Mouse (Mus musculus): ENCODE measurements around the gene Tnfrsf1a. TPM values are rescaled to one million over a fixed set of nuclear protein-coding genes. Genes with fewer than 3 reads are reported as not detected.

Gene Tnfrsf1a
- total RNA-seq, 2 experiments from 2014 or later: 90.2 to 101 TPM

DNA sequence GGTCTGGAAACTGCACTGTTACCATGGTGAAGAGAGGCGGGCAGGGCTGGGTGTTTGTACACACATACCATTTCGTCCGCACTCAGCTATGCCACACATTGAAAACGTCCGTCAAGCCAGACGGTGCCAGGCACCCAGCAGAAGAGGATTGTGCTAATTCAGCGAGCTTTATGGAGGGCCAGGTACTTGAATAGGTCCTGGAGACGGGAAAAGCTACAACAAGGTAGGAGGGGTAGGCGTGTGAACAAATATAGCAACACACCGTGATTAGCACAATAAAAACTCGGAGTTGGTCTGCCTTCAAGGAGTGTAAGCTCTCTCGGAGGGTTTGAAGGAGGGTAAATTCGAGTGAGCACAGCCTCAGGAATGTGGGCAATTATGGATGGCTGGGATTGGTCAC is 26.4 kb upstream of the Tnfrsf1a start:
- ATAC-seq (ENCODE audit: poor library complexity, severe bottlenecking): no peak

DNA sequence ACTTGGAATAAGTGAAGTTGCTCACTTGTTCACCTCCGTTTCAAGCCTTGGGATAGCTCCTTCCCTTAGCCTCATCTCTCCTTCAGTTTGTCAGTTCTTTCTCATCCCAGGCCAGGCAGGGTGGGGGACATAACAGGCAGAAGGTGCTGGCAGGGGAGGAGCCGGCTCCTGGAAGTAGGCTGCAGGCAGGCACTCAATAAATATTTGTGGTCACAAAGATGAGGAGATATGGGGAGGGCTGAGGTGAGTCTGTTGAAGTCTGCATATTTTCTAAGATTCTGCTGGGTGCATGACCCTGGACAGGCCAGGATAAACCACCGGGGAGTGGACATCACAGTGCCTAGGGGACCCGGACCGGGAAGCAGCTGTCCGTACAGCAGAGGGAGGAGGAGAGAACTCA is 25.6 kb upstream of the Tnfrsf1a start:
- no peak for ATAC-seq (ENCODE audit: poor library complexity, severe bottlenecking)

DNA sequence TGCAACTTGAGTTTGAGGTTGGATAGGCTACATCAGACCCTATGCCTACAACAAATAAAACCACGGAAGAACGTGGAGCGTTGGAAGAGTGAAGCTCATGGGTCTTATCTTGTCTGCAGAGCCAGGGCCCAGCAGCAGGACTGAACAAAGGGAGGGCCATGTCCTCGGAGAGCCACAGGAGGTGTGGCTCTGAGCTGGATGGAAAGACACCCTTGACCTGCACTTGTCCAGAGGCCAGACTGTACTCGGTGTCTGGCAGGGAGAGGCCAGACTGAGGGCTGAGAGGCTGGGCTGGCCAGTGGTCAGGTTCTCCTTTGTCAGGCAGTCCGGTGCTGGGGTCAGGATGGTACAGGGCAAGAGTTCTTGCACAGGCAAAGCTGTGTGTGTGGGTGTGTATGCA is 23.8 kb upstream of the Tnfrsf1a start:
- no peak for ATAC-seq (ENCODE audit: poor library complexity, severe bottlenecking)

DNA sequence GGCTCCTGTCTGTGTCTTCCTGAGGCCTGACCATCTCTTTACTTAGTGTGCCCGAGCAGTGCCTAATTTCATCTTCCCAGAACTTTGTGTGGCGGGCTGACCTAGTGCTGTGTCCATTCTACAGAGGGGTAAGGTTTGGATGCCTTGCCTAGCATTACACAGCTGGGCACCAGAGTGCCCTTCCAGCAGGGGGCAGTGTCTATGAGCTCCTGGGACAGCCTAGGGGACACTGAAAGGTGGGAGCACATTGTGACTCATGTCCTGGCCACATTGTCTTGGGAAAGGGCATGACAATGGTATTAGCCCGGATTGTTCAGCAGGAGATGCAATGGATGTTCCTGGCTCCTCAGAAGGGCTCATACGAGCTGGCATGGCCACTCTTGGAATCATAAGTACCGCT is 20.9 kb upstream of the Tnfrsf1a start:
- ATAC-seq (ENCODE audit: poor library complexity, severe bottlenecking): peak; percentile 77

DNA sequence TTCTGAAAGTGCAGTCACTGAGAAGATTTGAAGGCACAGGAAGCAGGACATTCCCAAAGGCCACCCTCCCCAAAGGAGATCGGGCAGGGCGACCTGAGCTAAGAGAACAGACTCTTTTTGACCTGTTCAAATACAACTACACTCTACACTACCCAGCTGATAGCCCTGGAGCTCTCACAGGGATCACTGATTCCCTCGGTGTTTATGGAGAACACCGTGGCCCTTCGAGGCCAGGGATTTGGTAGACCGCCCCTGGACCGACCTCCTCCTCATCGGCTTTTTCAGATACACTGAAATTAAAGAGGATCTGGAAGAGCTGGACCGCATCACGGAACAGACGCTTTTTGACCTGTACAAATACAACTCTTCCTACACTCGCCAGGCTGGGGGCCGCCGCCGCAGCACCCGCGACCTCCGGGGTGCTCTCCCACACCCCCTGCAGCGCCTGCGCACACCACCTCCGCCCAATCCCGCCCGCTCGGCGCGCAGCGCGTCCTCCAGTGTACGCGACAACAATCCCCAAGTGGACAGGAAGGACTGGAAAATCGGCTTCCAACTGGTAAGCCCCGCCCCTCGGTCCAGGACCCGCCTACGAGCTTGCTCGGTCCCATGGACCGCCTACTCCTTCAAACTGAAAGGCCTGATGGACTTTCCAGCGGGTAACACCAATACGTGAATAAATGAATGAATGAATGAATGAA is 18.4 kb upstream of the Tnfrsf1a start:
- ATAC-seq (ENCODE audit: poor library complexity, severe bottlenecking): peak; percentile 55

DNA sequence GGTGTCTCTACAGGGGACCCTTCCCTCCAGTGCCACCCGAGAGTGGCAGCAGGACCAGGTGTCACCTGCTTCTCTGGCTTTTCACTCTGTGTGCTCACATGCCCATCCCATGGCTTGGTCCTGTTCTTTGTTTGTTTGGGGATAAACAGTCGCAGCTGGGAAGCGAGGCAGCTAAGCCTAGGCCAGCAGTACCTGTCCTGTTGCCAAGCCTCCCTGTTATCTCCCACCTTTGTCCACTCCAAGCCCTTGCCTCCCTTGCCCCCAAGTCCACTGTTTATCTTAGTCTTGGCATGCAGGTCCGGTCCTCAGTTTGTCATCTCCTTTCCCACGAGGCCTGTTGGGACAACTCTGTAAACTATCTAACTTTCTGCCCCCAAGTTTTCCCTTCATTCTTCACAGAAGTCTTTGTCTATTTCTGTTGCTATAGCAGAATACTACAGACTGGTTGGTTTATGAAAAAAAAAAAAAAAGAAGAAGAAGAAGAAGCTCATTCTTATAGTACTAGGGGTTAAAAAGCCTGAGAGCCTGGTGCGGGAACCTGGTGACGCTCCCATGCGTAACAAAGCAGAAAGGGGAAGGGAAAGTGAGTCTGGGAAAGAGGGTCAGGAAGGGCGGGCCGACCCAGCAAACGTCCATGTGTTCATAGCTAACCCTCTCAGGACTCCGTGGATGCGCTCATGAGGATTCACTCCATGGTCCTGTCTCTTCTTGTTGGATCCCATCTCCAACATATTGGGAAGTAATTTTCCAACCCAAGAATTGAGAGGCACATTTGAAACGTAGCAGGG is 15.9 kb upstream of the Tnfrsf1a start:
- peak; percentile 85 for ATAC-seq (ENCODE audit: poor library complexity, severe bottlenecking)

DNA sequence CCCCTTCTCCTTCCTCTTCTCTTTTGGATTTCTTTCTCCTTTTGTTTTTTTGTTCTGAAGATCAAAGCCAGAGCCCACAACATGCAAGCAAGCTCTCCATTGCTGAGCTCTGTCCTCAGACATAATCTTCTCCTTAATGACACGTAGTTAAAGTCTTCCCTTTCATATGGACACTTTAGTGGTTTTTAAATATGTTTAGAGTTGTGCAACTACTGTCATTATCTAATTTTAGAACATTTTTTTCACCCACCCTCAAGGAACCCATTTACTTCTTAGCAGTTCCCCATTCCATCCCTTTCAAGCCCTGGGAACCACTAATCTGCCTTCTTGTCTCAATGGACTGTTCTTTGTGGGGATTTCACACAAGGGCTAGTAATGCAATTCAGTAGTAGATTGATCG is 14.8 kb upstream of the Tnfrsf1a start:
- ATAC-seq (ENCODE audit: poor library complexity, severe bottlenecking): peak; percentile 30

DNA sequence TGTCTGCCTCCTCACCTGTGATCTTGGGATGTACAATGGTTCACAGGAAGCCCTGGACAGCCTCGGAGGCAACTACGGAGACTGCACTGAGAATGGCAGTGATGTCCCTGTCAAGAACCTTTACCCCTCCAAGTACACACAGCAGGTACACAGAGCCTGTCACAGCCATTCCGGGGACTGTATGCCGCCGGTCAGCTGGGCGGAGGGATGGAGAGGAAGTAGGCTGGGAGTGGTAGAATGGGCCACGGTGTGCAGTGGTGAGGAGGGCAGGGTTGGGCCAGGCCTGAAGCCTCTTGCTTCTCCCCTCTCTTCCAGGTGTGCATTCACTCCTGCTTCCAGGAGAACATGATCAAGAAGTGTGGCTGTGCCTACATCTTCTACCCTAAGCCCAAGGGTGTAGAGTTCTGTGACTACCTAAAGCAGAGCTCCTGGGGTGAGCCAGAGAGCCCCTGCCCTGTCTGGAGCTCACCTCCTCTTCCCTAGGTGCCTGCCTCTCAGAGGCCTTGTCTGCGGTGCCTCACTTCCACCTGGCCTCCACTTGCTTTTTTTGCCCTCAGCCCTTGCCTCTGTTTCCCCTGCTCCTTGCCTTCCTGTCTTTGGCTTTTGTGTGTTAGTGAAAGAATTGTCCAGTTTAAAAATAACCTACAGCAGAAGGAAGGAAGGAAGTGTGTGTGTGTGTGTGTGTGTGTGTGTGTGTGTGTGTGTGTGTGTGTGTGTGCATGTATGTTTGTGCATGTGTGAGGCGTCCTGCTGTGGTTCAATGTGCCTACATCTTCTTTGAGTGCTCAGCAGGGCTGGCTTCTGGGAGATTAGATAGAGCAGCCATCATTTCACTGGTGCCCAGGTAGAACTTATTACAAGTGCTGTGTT is 10.1 kb upstream of the Tnfrsf1a start:
- ATAC-seq (ENCODE audit: poor library complexity, severe bottlenecking): peak; percentile 47; the same call in 1 of the 2 replicates

DNA sequence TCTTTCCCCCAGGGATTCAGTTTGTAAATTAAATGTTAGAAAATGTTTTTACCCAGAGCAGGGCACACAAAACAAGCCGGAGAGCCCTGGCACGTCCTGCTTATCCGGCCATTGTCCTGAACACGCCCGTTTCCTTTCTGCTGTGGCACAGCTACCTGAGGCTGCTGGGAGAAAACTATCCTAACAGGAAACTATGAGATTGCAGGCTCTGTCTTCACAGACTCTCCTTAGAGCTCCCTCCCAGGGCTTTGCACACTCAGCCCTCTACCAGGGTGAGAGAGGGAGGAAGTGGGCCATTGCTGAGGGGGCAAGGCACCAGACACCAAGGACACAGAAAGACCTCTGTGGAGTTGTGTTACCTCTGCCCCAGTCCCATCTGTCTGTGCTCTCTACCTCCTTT is 8.9 kb upstream of the Tnfrsf1a start:
- ATAC-seq (ENCODE audit: poor library complexity, severe bottlenecking): 0 out of 2 replicates have a peak, but pooled peaks have one; percentile 7

DNA sequence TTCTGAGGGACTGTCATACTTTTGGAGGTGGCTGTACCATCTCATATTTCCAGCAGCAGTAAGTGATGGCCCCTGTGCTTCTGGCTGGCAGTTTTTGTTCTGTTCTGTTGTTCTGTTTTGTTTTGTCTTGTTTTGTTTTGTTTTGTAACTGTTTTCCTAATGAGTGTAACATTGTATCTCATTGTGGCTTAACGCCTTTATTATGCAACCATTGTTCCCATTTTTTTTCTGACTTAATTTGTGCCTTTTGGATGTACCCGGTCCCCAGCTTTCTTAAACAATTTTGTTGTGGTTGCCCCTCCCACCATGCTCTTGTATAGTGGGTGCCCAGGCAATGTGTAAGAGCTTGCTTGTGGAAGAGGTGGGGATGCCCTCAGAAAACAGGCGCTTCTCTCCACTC is 7.0 kb upstream of the Tnfrsf1a start:
- ATAC-seq (ENCODE audit: poor library complexity, severe bottlenecking): peak; percentile 8

DNA sequence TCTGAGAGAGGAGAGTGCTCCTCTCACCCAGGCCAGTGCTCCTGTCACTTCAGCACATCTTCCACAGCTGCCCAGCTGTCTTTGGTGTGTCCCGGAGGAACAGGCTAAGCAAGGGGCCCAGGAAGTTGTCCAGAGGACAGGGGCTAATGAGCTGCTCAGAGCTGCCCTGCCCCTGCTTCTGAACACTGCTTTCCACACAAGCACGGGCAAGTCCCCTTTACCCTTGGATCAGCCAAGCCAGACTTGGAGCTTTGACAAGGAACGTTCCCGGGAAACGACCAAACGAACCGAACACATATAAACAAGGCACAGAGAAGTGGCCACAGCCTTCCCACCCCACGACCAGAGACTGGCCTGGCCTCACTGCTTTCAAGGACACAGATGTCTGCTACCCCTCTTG is 5.1 kb upstream of the Tnfrsf1a start:
- no peak for ATAC-seq (ENCODE audit: poor library complexity, severe bottlenecking)

DNA sequence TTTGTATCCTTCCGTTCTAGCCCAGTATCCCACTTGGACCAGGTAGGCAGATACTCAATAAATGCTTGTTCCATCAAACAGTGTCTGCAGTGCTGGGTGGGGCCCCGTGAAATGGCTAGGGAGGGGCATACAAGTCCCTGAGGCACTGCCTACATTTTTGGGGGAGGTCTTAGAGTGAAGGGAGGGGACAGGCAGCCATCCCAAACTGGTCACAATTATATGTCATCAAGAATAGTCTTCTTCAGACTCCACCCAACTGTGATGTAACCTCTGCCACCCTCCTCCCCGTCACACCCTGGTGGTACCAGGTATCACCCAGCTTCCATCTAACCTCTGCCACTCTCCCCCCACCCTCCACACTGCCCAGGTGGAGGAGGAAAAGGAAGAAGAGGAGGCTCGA is 4.3 kb upstream of the Tnfrsf1a start:
- peak; percentile 52 for ATAC-seq (ENCODE audit: poor library complexity, severe bottlenecking)

DNA sequence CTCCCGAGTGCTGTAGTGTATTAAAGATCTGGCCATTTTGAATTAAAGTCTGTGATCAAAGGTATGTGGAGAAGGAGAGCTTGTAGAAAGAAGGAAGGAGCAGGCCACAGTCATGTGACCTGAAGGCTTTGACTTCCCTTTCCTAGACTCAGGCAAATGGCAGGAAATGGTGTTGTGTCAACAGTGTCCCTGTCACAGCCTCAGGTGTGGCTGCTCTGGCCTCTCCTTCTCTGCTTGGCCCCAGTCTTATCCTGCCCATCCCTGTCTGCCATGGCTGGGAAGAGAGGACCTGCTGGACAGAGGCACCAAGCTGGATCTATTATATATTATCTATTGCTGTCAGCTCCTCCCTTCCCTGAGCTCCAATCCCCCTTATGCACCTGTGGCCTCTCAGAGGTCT is 3.5 kb upstream of the Tnfrsf1a start:
- ATAC-seq (ENCODE audit: poor library complexity, severe bottlenecking): peak; percentile 57

DNA sequence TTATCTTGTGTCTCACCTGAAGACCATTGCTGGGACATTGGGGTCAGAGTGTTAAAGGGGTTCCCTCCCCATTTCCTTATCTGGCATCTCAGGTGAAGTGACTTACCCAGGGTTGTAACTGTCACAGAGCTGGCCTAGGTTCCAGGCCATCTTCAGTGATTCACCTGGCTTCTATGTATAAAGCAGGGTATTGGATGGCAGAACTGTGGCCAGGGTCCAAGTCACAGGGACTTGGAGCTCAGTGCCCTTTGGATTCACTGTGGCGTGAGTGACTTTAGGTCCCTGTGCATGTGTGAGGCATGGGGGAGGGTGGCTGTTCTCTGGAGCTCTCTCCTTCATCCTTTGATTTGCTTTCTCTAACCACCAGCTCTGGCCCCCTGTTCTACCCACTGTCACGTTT is 3.1 kb upstream of the Tnfrsf1a start:
- no peak for ATAC-seq (ENCODE audit: poor library complexity, severe bottlenecking)

DNA sequence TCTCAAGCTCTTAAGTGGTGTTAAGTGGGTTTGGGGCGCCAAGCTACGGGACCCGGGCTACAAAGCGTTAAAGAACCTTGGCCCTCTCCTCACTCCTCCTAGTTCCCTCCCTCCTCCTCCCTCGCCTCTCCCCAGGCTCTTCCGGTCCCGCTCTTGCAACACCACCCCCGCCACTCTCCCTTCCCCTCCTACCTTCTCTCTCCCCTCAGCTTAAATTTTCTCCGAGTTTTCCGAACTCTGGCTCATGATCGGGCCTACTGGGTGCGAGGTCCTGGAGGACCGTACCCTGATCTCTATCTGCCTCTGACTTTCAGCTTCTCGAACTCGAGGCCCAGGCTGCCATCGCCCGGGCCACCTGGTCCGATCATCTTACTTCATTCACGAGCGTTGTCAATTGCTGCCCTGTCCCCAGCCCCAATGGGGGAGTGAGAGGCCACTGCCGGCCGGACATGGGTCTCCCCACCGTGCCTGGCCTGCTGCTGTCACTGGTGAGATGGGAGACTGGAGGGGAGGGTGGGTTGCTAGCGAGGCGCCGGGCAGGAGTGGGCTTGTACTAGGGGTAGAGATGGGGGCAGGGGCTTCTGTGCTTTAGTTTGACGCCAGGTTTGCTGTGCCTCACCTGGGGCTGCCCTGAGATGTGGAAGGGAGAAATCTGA is 541 bp downstream of the Tnfrsf1a start:
- ATAC-seq (ENCODE audit: poor library complexity, severe bottlenecking): peak; percentile 55

DNA sequence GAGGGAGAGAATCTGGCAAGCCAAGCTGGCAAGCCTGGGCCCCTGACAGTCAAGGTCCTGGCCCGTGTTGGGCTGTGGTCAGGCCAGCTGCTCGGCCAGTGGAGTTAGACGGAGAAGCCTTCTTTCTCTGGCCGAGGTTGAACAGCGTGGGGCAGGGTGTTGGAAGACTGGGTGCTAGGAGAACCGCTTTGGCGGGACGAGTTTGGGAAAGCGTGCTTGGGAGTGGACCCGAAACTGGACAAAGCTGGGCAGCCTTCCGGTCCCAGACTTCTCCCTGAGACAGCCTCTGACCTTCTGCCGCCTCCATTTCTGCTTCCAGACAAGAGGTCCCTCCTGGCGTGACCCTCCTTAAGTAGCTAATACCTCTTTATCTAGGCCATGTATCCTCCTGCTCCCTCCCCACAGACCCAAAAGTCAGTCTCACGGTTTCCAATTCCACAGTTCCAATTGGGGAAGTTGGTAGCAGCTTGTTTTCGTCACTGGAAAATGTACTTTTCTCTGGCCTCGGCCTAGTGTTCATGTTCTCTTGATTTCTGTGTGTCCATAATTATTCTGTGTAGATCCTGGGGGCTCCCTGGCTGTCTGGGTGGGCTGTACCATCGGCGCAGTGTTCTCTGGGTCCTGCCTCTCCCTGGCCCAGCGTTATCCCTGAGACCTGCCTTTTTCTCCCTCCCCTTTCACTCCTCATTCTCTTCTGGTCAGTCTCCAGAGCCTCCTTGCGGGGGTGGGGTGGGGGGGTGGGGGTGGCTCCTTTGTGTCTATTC is 1.3 kb downstream of the Tnfrsf1a start:
- peak; percentile 19 for ATAC-seq (ENCODE audit: poor library complexity, severe bottlenecking)

DNA sequence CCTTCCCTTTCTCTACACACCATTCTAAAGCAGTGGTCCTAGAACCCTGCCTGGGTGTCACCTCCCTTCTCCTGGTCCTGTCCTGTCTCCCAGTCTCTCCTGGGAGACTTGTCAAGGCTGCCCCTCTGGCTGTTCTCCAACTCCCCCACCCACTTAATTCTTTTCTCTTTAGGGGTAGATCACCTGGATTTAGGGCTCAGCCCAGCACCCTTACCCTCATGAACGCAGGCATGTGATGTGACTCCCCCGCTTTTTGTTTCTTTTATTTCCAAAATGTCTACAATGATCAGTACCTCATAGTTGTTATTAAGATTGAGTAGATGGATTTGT is 1.8 kb downstream of the Tnfrsf1a start:
- no peak for ATAC-seq (ENCODE audit: poor library complexity, severe bottlenecking)

DNA sequence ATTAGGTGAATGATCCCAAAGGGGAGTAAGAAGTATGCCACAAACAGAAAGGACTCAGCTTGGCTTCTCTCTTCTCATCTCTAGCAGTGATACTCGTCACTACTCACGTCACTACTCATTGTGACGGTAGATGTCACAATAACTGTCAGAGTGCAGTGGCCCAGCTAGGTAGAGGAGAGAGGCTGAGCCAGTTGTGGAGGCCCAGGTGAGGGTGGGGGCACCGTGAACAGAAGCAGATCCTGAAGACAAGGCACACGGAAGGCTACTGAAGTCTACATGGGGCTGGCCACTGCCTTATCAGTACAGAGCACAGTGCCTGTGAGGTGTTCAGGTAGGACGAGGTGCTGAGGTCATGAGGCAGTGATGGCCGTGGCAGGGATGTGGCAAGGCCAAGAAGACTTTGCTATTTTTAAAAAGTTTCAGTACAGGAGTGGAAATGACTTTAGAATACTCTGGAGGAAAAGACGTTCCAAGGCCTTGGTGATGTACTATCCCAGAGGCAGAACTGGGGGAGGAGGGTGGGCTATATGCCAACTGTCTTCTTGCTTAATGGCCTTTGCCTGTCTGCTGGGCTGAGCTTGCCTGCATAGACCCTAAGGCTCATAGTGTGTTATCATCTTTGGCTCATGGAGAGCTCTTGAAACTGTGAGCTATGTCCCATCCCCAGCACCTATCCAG is 2.3 kb downstream of the Tnfrsf1a start:
- ATAC-seq (ENCODE audit: poor library complexity, severe bottlenecking): peak; percentile 55

DNA sequence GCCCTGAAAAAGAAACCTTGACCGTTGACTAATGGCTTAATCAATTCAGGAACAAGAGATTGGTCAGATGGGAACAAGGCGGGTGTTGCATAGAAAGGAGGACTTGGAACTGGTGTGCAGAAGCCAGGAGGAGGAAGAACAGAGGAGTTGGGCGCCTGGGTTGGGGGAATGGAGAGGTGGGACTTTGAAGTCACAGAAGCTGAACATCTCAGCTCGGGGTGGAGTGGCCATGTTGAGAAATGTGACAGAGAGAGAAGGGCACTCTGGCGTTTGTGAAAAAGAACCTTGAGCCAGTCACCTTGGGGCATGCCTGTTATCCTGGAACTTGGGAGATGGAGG is 2.9 kb downstream of the Tnfrsf1a start:
- no peak for ATAC-seq (ENCODE audit: poor library complexity, severe bottlenecking)

DNA sequence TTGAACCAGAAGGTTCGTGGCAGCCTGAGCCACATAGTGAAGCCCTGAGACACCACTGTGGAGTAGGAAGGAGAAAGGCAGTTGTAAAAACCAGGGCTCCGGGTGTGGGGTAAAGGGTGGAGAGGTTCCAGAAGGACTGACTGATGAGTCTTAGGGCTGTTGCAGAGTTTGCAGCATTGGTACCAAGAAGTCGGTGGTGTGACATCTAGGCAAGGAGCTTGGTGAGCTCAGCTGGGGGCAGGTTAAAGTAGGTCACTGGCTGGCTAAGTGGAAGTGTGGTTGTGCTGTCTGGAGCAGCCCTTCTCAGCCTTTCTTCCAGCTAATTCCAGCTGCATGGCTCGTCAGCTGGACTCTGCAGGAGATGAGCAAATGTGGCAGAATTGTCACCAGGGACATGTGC is 3.6 kb downstream of the Tnfrsf1a start:
- ATAC-seq (ENCODE audit: poor library complexity, severe bottlenecking): no peak
